Mouse (Mus musculus) G1E (cell line): ENCODE measurements around the gene Rsph14.

Source experiments
- CTCF ChIP-seq: IDR thresholded peaks from 2 replicates; pipeline ENCODE4 v1.5.1; 2012; ENCODE audit warnings: low read depth, low read length, inconsistent platforms, mixed read lengths
- GATA1 ChIP-seq: IDR thresholded peaks from 2 replicates; pipeline ENCODE4 v1.6.1; 2012; ENCODE audit warnings: borderline replicate concordance, low read length, inconsistent platforms, mixed read lengths
- GATA2 ChIP-seq: IDR thresholded peaks from 2 replicates; pipeline ENCODE4 v1.6.1; 2012; ENCODE audit warnings: low read depth, low read length, inconsistent platforms, borderline replicate concordance
- POLR2AphosphoS5 ChIP-seq: IDR thresholded peaks from 2 replicates; pipeline ENCODE4 v1.6.1; 2012; ENCODE audit warnings: low read depth, low read length, inconsistent platforms; ENCODE audit not compliant: insufficient replicate concordance
- TAL1 ChIP-seq: conservative IDR thresholded peaks from 2 replicates; pipeline ENCODE4 v1.6.1; 2012; ENCODE audit warnings: low read depth, low read length, inconsistent platforms, mixed read lengths

DNA sequence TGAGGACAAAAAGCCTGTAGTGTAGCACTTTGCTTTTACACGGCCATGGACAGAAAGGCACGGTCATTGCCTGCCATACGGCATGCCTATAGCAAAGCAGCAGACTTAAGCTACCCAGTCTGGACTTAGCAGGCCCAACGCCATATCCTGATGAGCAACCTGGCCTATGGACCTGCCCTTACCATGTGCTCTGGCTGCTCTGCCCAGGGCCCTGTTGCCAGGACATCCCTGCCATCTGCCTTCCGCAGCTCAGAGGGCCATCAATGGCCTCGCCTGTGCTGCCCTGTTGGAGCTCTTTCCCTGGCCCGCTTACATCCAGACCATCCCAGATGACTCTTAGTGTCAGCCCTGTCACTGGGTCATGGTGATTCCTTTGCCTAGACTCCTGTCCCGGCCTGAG, 31.0 kb downstream of the Rsph14 start:
- TF ChIP-seq CTCF (no peak), GATA1 (no peak), POLR2AphosphoS5 (no peak), TAL1 (no peak), GATA2 (no peak)
